ENCODE assay signal across 10 mouse cellular contexts in genomic region chrX:12348117-12348516, GRCm38 (mm10).
DNase-seq lines count a peak whose midpoint lies in the region; ATAC-seq and TF ChIP-seq lines count a peak whose summit lies in the region.
"Had no signal": no experiment of that assay in that cellular context is flagged by ENCODE, and none has a peak within 500 bp of the region (broad histone marks: within the 10 kb centered on the region; RNA-seq: fewer than 3 reads in every experiment).

No protein-coding gene starts in this region.

- no peaks in the 10 kb centered on the region for H3K4me1 ChIP-seq in kidney, postnatal 0 days (replicated peaks; ENCODE audit: insufficient read depth, low read length)
- no peaks in the 10 kb centered on the region for H3K4me1 ChIP-seq in kidney, embryonic 16.5 days (ENCODE audit: insufficient read depth, low read length)
- H3K4me1 ChIP-seq in thymus, adult 2 months (replicated peaks; ENCODE audit: control insufficient read depth, insufficient read depth, low read length), result no peaks in the 10 kb centered on the region

- no peak overlapping the region for H3K9ac ChIP-seq in kidney, postnatal 0 days (ENCODE audit: low read depth, low read length)
- no peak overlapping the region for H3K9ac ChIP-seq in kidney, embryonic 16.5 days (replicated peaks; ENCODE audit: low read length)

- in situ Hi-C loops in Patski (cut with MboI; ENCODE audit: low pct_unique_long_range_greater_than_20kb), result no loop called here

- CTCF ChIA-PET in Patski (lab: Charles Lee), result interaction anchor here (0.8 kb wide), 1 partner anchor 19 kb away, joined by 3 read pairs; no protein-coding TSS in a partner anchor

- POLR2A ChIA-PET in Patski (lab: Charles Lee), result no interaction called here

- H3K27me3 ChIP-seq in kidney, postnatal 0 days (ENCODE audit: insufficient read depth, low read length), result no peaks in the 10 kb centered on the region
- no peaks in the 10 kb centered on the region; the same call in 1 of the 2 replicates for H3K27me3 ChIP-seq in kidney, embryonic 16.5 days (ENCODE audit: insufficient read depth, low read length)
- H3K27me3 ChIP-seq in Patski, result peaks cover 5% of the 10 kb centered on the region
- no peaks in the 10 kb centered on the region for H3K27me3 ChIP-seq in thymus, adult 2 months (ENCODE audit: control insufficient read depth, insufficient read depth, low read length)

- no peaks in the 10 kb centered on the region for H3K36me3 ChIP-seq in kidney, postnatal 0 days (ENCODE audit: insufficient read depth, low read length)
- no peaks in the 10 kb centered on the region for H3K36me3 ChIP-seq in kidney, embryonic 16.5 days (ENCODE audit: insufficient read depth, low read length)
- no peaks in the 10 kb centered on the region for H3K36me3 ChIP-seq in thymus, adult 2 months (ENCODE audit: control insufficient read depth, insufficient read depth, low read length)

- 0 out of 2 replicates have a peak, but pooled peaks have one; percentile 15 for TF ChIP-seq CTCF in kidney, postnatal 0 days (IDR thresholded peaks at IDR 0.05; ENCODE audit: low read depth)
- peak; percentile 36 for TF ChIP-seq CTCF in Patski (IDR thresholded peaks at IDR 0.05)
- TF ChIP-seq CTCF in thymus, adult 2 months (IDR thresholded peaks at IDR 0.05; ENCODE audit: borderline replicate concordance, control insufficient read depth, extremely low read depth, insufficient read depth, low read length, poor library complexity), result no peak

- WGBS in kidney, postnatal 0 days, result 66% methylated on average over 8 of the region's 8 CpGs
- WGBS in kidney, embryonic 16.5 days, result 59% methylated on average over 8 of the region's 8 CpGs
- 92% methylated on average over 8 of the region's 8 CpGs for WGBS in thymus, adult 2 months

- no peaks in the 10 kb centered on the region for H3K9me3 ChIP-seq in kidney, postnatal 0 days (replicated peaks; ENCODE audit: low read length)
- H3K9me3 ChIP-seq in kidney, embryonic 16.5 days (ENCODE audit: low read length), result no peaks in the 10 kb centered on the region

- no peak overlapping the region for H3K27ac ChIP-seq in kidney, postnatal 0 days
- H3K27ac ChIP-seq in kidney, embryonic 16.5 days (ENCODE audit: low read length), result no peak overlapping the region
- H3K27ac ChIP-seq in thymus, adult 2 months (ENCODE audit: control insufficient read depth, insufficient read depth, low read length), result no peak overlapping the region

- DNase-seq in kidney, postnatal 0 days (ENCODE audit: low spot score), result no peak
- DNase-seq in Patski (ENCODE audit: low read depth, low spot score), result no peak
- DNase-seq in thymus, adult 2 months, result peak; percentile 17
- no peak for DNase-seq in left cerebral cortex, postnatal 4 days
- no peak for DNase-seq in right cerebral cortex, postnatal 4 days
- DNase-seq in cerebellum, adult 11-12 months, result no peak
- DNase-seq: layer of hippocampus, adult 9-11 months; right cerebral cortex, postnatal 14 days had no signal

- no peak for ATAC-seq in kidney, postnatal 0 days (replicated peaks; ENCODE audit: low FRiP score, low read depth)
- ATAC-seq in kidney, embryonic 16.5 days (ENCODE audit: low FRiP score, low TSS enrichment), result no peak
- no peak for ATAC-seq in Patski
- ATAC-seq in erythroblast, adult 5-6 weeks (replicated peaks; ENCODE audit: low FRiP score, poor library complexity, severe bottlenecking), result peak; percentile 92

- intact Hi-C loops in left cerebral cortex, postnatal 4 days (cut with DNase I), result no loop called here

- no peak overlapping the region for H3K4me2 ChIP-seq in kidney, postnatal 0 days (ENCODE audit: low read length)
- H3K4me2 ChIP-seq in kidney, embryonic 16.5 days (replicated peaks; ENCODE audit: low read depth, low read length), result no peak overlapping the region

- no peak for TF ChIP-seq POLR2A in thymus, adult 2 months (IDR thresholded peaks at IDR 0.05; ENCODE audit: control insufficient read depth, extremely low read depth, insufficient read depth, low read length, poor library complexity)

- H3K4me3 ChIP-seq in kidney, postnatal 0 days (replicated peaks; ENCODE audit: low read depth, low read length), result no peak overlapping the region
- H3K4me3 ChIP-seq in kidney, embryonic 16.5 days (ENCODE audit: low read length), result no peak overlapping the region
- H3K4me3 ChIP-seq in thymus, adult 2 months (ENCODE audit: control insufficient read depth, insufficient read depth, low read length), result no peak overlapping the region
